Mouse (Mus musculus) heart, adult 10 weeks (tissue): ENCODE data around the gene Mprip. TPM values are rescaled to one million over a fixed set of nuclear protein-coding genes. Genes with fewer than 3 reads are reported as not detected.

ENCODE experiments used
- polyA plus RNA-seq: library from polyadenylated mRNA; stranded (reverse); fragments of 350-450 nt; fragmentation: Illumina TruSeq; extraction: RNeasy Lipid Tissue Mini Kit (QIAGEN cat#74804); gene quantifications from one replicate; pipeline ENCODE4 v1.2.3, GENCODE M21; 2014; ENCODE audit warnings: low read depth, low replicate concordance

Gene Mprip
- 108 TPM for polyA plus RNA-seq

DNA sequence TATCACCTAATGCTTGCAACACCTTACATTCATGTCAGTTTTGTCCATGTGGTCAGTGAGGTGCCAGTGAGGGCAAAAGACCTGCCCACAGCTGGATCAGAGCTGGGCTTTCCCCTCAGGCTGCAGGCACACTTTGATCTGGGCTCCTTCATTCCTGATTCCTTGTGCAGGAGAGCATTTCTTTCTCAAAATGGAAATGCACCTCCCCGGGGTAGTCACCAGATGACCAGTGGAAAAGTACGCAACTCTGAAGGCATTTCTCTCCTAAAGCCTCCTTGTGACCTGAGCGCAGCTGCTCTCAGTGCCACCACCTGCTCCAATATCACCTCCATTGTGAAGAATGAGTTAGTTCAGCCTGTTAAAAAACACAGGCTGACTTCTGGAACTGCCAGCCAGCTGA lies at the start of gene Mprip:
Gene Mprip (plus strand): TSS at position 301 of the 400 bp plus-strand sequence.

DNA sequence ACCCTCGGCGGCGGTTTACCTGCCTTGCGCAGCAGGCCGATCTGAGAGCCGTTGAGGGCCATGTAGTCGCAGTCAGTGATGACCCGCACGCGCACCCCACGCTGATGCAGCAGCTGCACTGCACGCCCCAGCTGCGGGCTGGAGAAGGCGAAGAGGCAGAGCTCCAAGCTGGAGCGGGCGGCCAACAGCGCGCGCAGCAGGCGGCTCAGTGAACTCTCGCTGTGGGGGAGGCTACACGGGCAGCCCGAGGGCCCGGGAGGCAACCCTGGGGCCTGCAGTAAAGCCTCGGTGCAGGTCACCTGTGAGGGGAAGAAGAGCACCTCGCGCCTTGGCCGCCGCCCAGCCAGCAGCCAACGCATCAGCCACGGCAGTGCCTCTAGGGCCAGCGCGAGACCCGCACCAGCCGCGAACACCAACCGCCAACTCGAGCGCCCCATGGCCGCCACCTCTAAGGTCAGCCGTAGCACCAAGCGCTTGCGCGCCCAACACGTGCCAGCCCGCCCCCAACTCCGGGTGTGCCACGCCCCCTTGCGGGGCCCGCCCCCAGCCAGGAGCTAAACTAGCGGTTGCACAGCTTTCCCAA lies 126.2 kb downstream of the Mprip start, which contains the start of gene Pld6:
Gene Pld6 (minus strand): TSS at position 447 of the 583 bp plus-strand sequence.

DNA sequence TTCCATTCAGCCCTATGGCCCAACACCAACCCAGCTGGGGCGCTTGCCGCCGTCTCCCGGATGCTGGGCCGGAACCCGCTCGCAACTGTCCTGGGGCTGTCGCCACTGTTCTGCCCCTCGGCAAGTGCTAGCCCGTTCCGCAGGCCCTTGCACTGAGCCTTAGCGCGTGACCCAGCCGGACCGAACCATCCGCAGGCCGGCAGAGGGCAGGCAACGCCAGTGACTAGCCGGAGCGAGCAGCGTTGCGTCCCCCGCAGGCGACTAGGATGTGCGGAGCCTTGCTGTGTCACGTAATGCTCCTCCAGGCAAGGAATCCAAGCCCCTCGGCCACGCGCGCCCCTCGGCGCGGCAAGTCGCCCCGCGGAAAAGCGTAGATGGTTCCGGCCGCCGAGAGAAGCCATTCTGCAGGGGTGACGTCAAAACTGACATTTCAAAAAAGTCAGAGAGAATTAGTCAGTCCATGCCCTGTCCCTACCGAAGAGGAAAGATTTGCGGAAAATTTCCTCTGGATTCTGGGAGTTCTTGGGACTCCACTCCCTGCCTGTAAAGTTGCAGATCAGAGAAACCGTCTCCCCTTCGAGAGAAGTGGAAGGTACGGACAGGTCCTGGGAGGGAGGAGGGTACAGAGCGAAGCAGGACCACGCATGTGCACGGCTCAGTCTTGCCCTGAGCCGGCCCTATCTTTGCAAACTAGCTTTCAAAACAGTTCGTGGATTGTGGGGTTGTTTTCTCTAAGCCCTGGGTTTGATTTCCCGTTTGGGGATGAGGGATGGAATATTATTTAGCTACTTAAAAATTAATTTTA lies 148.8 kb downstream of the Mprip start, which contains the start of gene Flcn:
Gene Flcn (minus strand): TSS at position 347 of the 805 bp plus-strand sequence.

Other genes starting within 250 kb of the Mprip start
- gene Jmjd4, start 211.3 kb upstream of the Mprip start, polyA plus RNA-seq, result 11.3 TPM
- gene Snap47, start 210.1 kb upstream of the Mprip start, polyA plus RNA-seq, result 46.1 TPM
- 6.1 TPM for gene Zfp867, start 188.8 kb upstream of the Mprip start, polyA plus RNA-seq
- gene Zkscan17, start 134.6 kb upstream of the Mprip start, polyA plus RNA-seq, result 12.2 TPM
- 0.37 TPM for gene Nlrp3, start 119.7 kb upstream of the Mprip start, polyA plus RNA-seq
- gene Olfr222, start 85.1 kb upstream of the Mprip start, polyA plus RNA-seq, result not detected
- not detected for gene Olfr223, start 68.0 kb upstream of the Mprip start, polyA plus RNA-seq
- 1.1 TPM for gene Pld6, start 126.3 kb downstream of the Mprip start, polyA plus RNA-seq
- gene Flcn, start 148.7 kb downstream of the Mprip start, polyA plus RNA-seq, result 55.2 TPM
- gene Nt5m, start 178.1 kb downstream of the Mprip start, polyA plus RNA-seq, result 23.6 TPM
- 106 TPM for gene Cops3, start 178.5 kb downstream of the Mprip start, polyA plus RNA-seq